Mouse (Mus musculus) midbrain, embryonic 12.5 days (tissue): ENCODE measurements around the gene Ogdhl. TPM values are rescaled to one million over a fixed set of nuclear protein-coding genes. Genes with fewer than 3 reads are reported as not detected.
A peak's percentile ranks its signal among the peaks of the same experiment; 100 is the strongest.
"Not testable (repeated sequence)": the region's sequence is repeated elsewhere in the genome, so short reads cannot be mapped to it uniquely, and the experiment has no call there.

Experiments
- ATAC-seq: fragments of 200-750 bp; cut with Nextera tagmentation; 2 replicates; pipeline ENCODE4 v1.8.0; 2017; ENCODE audit warnings: low read depth, moderate TSS enrichment, moderate library complexity; ENCODE audit not compliant: low FRiP score
- H3K27ac ChIP-seq: fragments of 300-500 bp; sonication (generic); replicated peaks from 2 replicates; pipeline ENCODE4 v1.5.1; 2016; ENCODE audit warnings: mild to moderate bottlenecking
- H3K27me3 ChIP-seq: fragments of 300-500 bp; sonication (generic); 2 replicates; pipeline ENCODE4 v1.6.1; 2016; ENCODE audit warnings: mild to moderate bottlenecking
- H3K36me3 ChIP-seq: fragments of 300-500 bp; sonication (generic); 2 replicates; pipeline ENCODE4 v1.6.1; 2016
- H3K4me1 ChIP-seq: fragments of 300-500 bp; sonication (generic); 2 replicates; pipeline ENCODE4 v1.6.1; 2016
- H3K4me2 ChIP-seq: fragments of 300-500 bp; sonication (generic); replicated peaks from 2 replicates; pipeline ENCODE4 v1.6.1; 2016; ENCODE audit warnings: mild to moderate bottlenecking, moderate library complexity
- H3K4me3 ChIP-seq: fragments of 300-500 bp; sonication (generic); 2 replicates; pipeline ENCODE4 v1.5.1; 2016; ENCODE audit warnings: mild to moderate bottlenecking
- H3K9ac ChIP-seq: fragments of 300-500 bp; sonication (generic); replicated peaks from 2 replicates; pipeline ENCODE4 v1.6.1; 2016; ENCODE audit warnings: mild to moderate bottlenecking, moderate library complexity
- H3K9me3 ChIP-seq: fragments of 300-500 bp; sonication (generic); 2 replicates; pipeline ENCODE4 v1.6.1; 2016; ENCODE audit warnings: mild to moderate bottlenecking
- whole genome bisulfite sequencing: fragments of 180-500 bp; shearing (Covaris S2); methylation state at CpG from one replicate; pipeline ENCODE4 v1.1.7; 2016; 5-methylcytosine and 5-hydroxymethylcytosine counted together
- polyA plus RNA-seq: library from polyadenylated mRNA; unstranded; fragments of >200 nt; fragmentation: Nextera tagmentation; extraction: Ambion mirVana; gene quantifications from 2 replicates; pipeline ENCODE4 v1.2.1, GENCODE M21; 2016

Ogdhl gene
- polyA plus RNA-seq, 1 experiment from 2014 or later = 19.9 TPM

GRCm38 (mm10) chr14:32336547-32336946 is 14.7 kb downstream of the Ogdhl start:
- Histone ChIP-seq H3K36me3 (peaks cover 60% of the 10 kb centered on the region), H3K27ac (no peak overlapping the region), H3K4me2 (no peak overlapping the region), H3K9me3 (no peaks in the 10 kb centered on the region), H3K4me3 (no peak overlapping the region), H3K27me3 (no peaks in the 10 kb centered on the region), H3K9ac (no peak overlapping the region), H3K4me1 (no peaks in the 10 kb centered on the region)
- ATAC-seq = no peak
- WGBS = 91% methylated on average over 11 of the region's 11 CpGs

- ATAC-seq = no peak
Measured at GRCm38 (mm10) chr14:32341823-32342222, 20.0 kb downstream of the Ogdhl start.

GRCm38 (mm10) chr14:32344176-32344575 is 22.4 kb downstream of the Ogdhl start:
- Histone ChIP-seq H3K4me2 (no peak overlapping the region), H3K27ac (no peak overlapping the region), H3K9me3 (no peaks in the 10 kb centered on the region), H3K4me1 (no peaks in the 10 kb centered on the region), H3K27me3 (no peaks in the 10 kb centered on the region), H3K4me3 (no peak overlapping the region), H3K9ac (no peak overlapping the region), H3K36me3 (peaks cover 54% of the 10 kb centered on the region)
- 89% methylated on average over 7 of the region's 7 CpGs for WGBS
- no peak for ATAC-seq

More at GRCm38 (mm10) chr14:32341823-32342222, 20.0 kb downstream of the Ogdhl start:
- Histone ChIP-seq H3K4me2 (no peak overlapping the region), H3K9me3 (no peaks in the 10 kb centered on the region), H3K27me3 (no peaks in the 10 kb centered on the region), H3K4me3 (no peak overlapping the region), H3K36me3 (peaks cover 75% of the 10 kb centered on the region), H3K9ac (no peak overlapping the region), H3K27ac (no peak overlapping the region), H3K4me1 (no peaks in the 10 kb centered on the region)
- WGBS = 96% methylated on average over 7 of the region's 7 CpGs

- H3K9me3 ChIP-seq = no peaks in the 10 kb centered on the region
- peaks cover 53% of the 10 kb centered on the region for H3K36me3 ChIP-seq
- no peaks in the 10 kb centered on the region for H3K4me1 ChIP-seq
- ATAC-seq = no peak
- WGBS = 89% methylated on average over 9 of the region's 10 CpGs
- no peak overlapping the region for H3K4me3 ChIP-seq
- H3K9ac ChIP-seq = no peak overlapping the region
- no peak overlapping the region for H3K27ac ChIP-seq
- H3K27me3 ChIP-seq = no peaks in the 10 kb centered on the region
- no peak overlapping the region for H3K4me2 ChIP-seq
Measured at GRCm38 (mm10) chr14:32344694-32345093, 22.9 kb downstream of the Ogdhl start.

GRCm38 (mm10) chr14:32347307-32347706 is 25.5 kb downstream of the Ogdhl start:
- H3K36me3 ChIP-seq = peaks cover 31% of the 10 kb centered on the region
- no peaks in the 10 kb centered on the region for H3K27me3 ChIP-seq
- H3K4me3 ChIP-seq = no peak overlapping the region
- H3K9me3 ChIP-seq = no peaks in the 10 kb centered on the region
- no peak overlapping the region for H3K9ac ChIP-seq
- no peak for ATAC-seq
- H3K4me2 ChIP-seq = no peak overlapping the region
- no peaks in the 10 kb centered on the region for H3K4me1 ChIP-seq
- 94% methylated on average over 9 of the region's 9 CpGs for WGBS
- no peak overlapping the region for H3K27ac ChIP-seq

- H3K9me3 ChIP-seq, H3K4me3 ChIP-seq, ATAC-seq, H3K9ac ChIP-seq, H3K27ac ChIP-seq, H3K36me3 ChIP-seq, H3K4me1 ChIP-seq, H3K4me2 ChIP-seq, H3K27me3 ChIP-seq: not testable (repeated sequence)
- WGBS = 30% methylated on average over 6 of the region's 6 CpGs
Measured at GRCm38 (mm10) chr14:32351181-32351920, 29.5 kb downstream of the Ogdhl start.

- Histone ChIP-seq H3K36me3 (no peaks in the 10 kb centered on the region), H3K9me3 (no peaks in the 10 kb centered on the region), H3K27ac (no peak overlapping the region), H3K27me3 (no peaks in the 10 kb centered on the region), H3K4me2 (no peak overlapping the region), H3K9ac (no peak overlapping the region), H3K4me3 (no peak overlapping the region), H3K4me1 (no peaks in the 10 kb centered on the region)
- ATAC-seq = no peak
- 55% methylated on average over 7 of the region's 7 CpGs for WGBS
Measured at GRCm38 (mm10) chr14:32364359-32364758, 42.5 kb downstream of the Ogdhl start.

- Histone ChIP-seq H3K27me3 (no peaks in the 10 kb centered on the region), H3K9me3 (no peaks in the 10 kb centered on the region), H3K27ac (no peak overlapping the region), H3K4me2 (no peak overlapping the region), H3K4me3 (no peak overlapping the region), H3K4me1 (no peaks in the 10 kb centered on the region), H3K9ac (no peak overlapping the region), H3K36me3 (no peaks in the 10 kb centered on the region)
- 79% methylated on average over 7 of the region's 7 CpGs for WGBS
- ATAC-seq = no peak
Measured at GRCm38 (mm10) chr14:32369756-32370155, 47.9 kb downstream of the Ogdhl start.

- no peak overlapping the region for H3K27ac ChIP-seq
- no peak for ATAC-seq
- H3K4me3 ChIP-seq = no peak overlapping the region
- no peaks in the 10 kb centered on the region for H3K27me3 ChIP-seq
- H3K9ac ChIP-seq = no peak overlapping the region
- 89% methylated on average over 2 of the region's 2 CpGs for WGBS
- H3K36me3 ChIP-seq = no peaks in the 10 kb centered on the region
- no peak overlapping the region for H3K4me2 ChIP-seq
- no peaks in the 10 kb centered on the region for H3K9me3 ChIP-seq
- no peaks in the 10 kb centered on the region for H3K4me1 ChIP-seq
Measured at GRCm38 (mm10) chr14:32372510-32372909, 50.7 kb downstream of the Ogdhl start.

GRCm38 (mm10) chr14:32379395-32380098 is 57.7 kb downstream of the Ogdhl start:
- ATAC-seq = no peak
- Histone ChIP-seq H3K27me3 (peaks cover 14% of the 10 kb centered on the region), H3K4me2 (peak overlapping the region; percentile 36), H3K9me3 (no peaks in the 10 kb centered on the region), H3K4me3 (no peak overlapping the region), H3K4me1 (peaks cover 20% of the 10 kb centered on the region), H3K36me3 (no peaks in the 10 kb centered on the region), H3K9ac (no peak overlapping the region), H3K27ac (no peak overlapping the region)
- 13% methylated on average over 22 of the region's 22 CpGs for WGBS

GRCm38 (mm10) chr14:32380099-32380480 is 58.3 kb downstream of the Ogdhl start:
- H3K4me1 ChIP-seq = peaks cover 20% of the 10 kb centered on the region
- peak overlapping the region; percentile 36; the same call in 1 of the 2 replicates for H3K4me2 ChIP-seq
- peaks cover 14% of the 10 kb centered on the region for H3K27me3 ChIP-seq
- H3K4me3 ChIP-seq = no peak overlapping the region
- ATAC-seq = no peak
- no peak overlapping the region for H3K9ac ChIP-seq
- H3K27ac ChIP-seq = no peak overlapping the region
- no peaks in the 10 kb centered on the region for H3K36me3 ChIP-seq
- 50% methylated on average over 3 of the region's 3 CpGs for WGBS
- H3K9me3 ChIP-seq = no peaks in the 10 kb centered on the region

GRCm38 (mm10) chr14:32381066-32381465 is 59.2 kb downstream of the Ogdhl start:
- Histone ChIP-seq H3K9ac (no peak overlapping the region), H3K9me3 (no peaks in the 10 kb centered on the region), H3K27ac (no peak overlapping the region), H3K4me1 (peaks cover 20% of the 10 kb centered on the region), H3K4me3 (no peak overlapping the region), H3K4me2 (no peak overlapping the region), H3K36me3 (no peaks in the 10 kb centered on the region), H3K27me3 (peaks cover 14% of the 10 kb centered on the region)
- ATAC-seq = no peak
- 39% methylated on average over 7 of the region's 7 CpGs for WGBS
